Mouse (Mus musculus) limb, embryonic 11.5 days (tissue): ENCODE results near the gene Svop. TPM values are rescaled to one million over a fixed set of nuclear protein-coding genes. Genes with fewer than 3 reads are reported as not detected.
A peak's percentile ranks its signal among the peaks of the same experiment; 100 is the strongest.

ENCODE experiments used
- ATAC-seq: fragments of 200-750 bp; cut with Nextera tagmentation; 2 replicates; pipeline ENCODE4 v1.8.0; 2017; ENCODE audit warnings: low read depth; ENCODE audit not compliant: insufficient number of reproducible peaks, low FRiP score, low TSS enrichment
- DNase-seq: peaks from one replicate; pipeline ENCODE4 v3.0.0-alpha.2; 2015; ENCODE audit warnings: low spot score
- H3K27ac ChIP-seq: fragments of 300-500 bp; sonication (generic); replicated peaks from 2 replicates; pipeline ENCODE4 v1.5.1; 2014; ENCODE audit warnings: low read depth, mild to moderate bottlenecking, low read length
- H3K27me3 ChIP-seq: fragments of 300-500 bp; sonication (generic); 2 replicates; pipeline ENCODE4 v1.6.1; 2014; ENCODE audit warnings: mild to moderate bottlenecking, low read length, mixed read lengths; ENCODE audit not compliant: control insufficient read depth, insufficient read depth
- H3K36me3 ChIP-seq: fragments of 300-500 bp; sonication (generic); 2 replicates; pipeline ENCODE4 v1.6.1; 2014; ENCODE audit warnings: mild to moderate bottlenecking, low read length, moderate library complexity, mixed read lengths; ENCODE audit not compliant: control insufficient read depth, insufficient read depth
- H3K4me1 ChIP-seq: fragments of 300-500 bp; sonication (generic); 2 replicates; pipeline ENCODE4 v1.6.1; 2014; ENCODE audit warnings: low read length, mixed read lengths; ENCODE audit not compliant: control insufficient read depth, insufficient read depth
- H3K4me2 ChIP-seq: fragments of 300-500 bp; sonication (generic); 2 replicates; pipeline ENCODE4 v1.6.1; 2014; ENCODE audit warnings: low read depth, mild to moderate bottlenecking, moderate library complexity; ENCODE audit not compliant: severe bottlenecking
- H3K4me3 ChIP-seq: fragments of 300-500 bp; sonication (generic); 2 replicates; pipeline ENCODE4 v1.5.1; 2014; ENCODE audit warnings: low read depth, low read length
- H3K9ac ChIP-seq: fragments of 300-500 bp; sonication (generic); 2 replicates; pipeline ENCODE4 v1.6.1; 2014; ENCODE audit warnings: mild to moderate bottlenecking, low read length
- H3K9me3 ChIP-seq: fragments of 300-500 bp; sonication (generic); 2 replicates; pipeline ENCODE4 v1.6.1; 2016; ENCODE audit warnings: low read length; ENCODE audit not compliant: control insufficient read depth
- WGBS: fragments of 180-500 bp; shearing (Covaris S2); extraction: QIAGEN DNeasy Blood & Tissue Kit; methylation state at CpG from one replicate; pipeline ENCODE4 v1.1.7; 2014; 5-methylcytosine and 5-hydroxymethylcytosine counted together
- polyA plus RNA-seq: library from polyadenylated mRNA; unstranded; fragments of >200 nt; fragmentation: Nextera tagmentation; extraction: Ambion mirVana; gene quantifications from 2 replicates; pipeline ENCODE4 v1.2.1, GENCODE M21; 2014

The Svop gene
- polyA plus RNA-seq, 1 experiment from 2014 or later, result 0.24 TPM

- DNase-seq (no peak), ATAC-seq (no peak)
- Histone ChIP-seq H3K27ac (no peak overlapping the region), H3K9ac (no peak overlapping the region), H3K9me3 (no peaks in the 10 kb centered on the region), H3K27me3 (no peaks in the 10 kb centered on the region), H3K36me3 (no peaks in the 10 kb centered on the region), H3K4me2 (no peak overlapping the region), H3K4me1 (0 out of 2 replicates have a peak, but pooled peaks cover 2% of the 10 kb centered on the region), H3K4me3 (no peak overlapping the region)
- WGBS, result 48% methylated on average over 3 of the region's 3 CpGs
These were observed 44.8 kb downstream of the Svop start for GRCm38 (mm10) chr5:114046604-114047003.

DNA sequence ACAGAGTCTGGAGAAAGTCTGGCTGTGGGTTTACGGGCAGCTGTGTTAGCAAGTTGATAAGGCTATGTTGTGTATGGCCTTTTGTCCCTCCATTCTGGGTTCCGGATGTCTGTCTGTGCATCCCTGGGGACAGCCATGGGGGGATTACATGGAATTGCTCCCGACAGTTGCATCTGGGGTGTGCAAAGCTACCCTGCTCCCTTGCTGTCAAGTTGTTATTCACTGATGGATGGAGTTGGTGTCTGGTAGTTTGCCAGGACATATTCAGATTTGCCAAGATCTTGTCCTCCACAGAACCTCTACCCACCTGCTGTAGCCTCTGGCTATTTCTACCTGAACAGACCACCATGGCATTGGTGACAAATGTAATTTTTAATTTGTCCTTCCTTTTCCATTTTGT, 45.2 kb downstream of the Svop start:
- Histone ChIP-seq H3K27ac (no peak overlapping the region), H3K36me3 (no peaks in the 10 kb centered on the region), H3K4me3 (no peak overlapping the region), H3K4me1 (0 out of 2 replicates have a peak, but pooled peaks cover 4% of the 10 kb centered on the region), H3K27me3 (no peaks in the 10 kb centered on the region), H3K9ac (no peak overlapping the region), H3K4me2 (no peak overlapping the region), H3K9me3 (no peaks in the 10 kb centered on the region)
- no peak for ATAC-seq
- DNase-seq, result no peak
- WGBS, result 78% methylated on average over 3 of the region's 3 CpGs

DNA sequence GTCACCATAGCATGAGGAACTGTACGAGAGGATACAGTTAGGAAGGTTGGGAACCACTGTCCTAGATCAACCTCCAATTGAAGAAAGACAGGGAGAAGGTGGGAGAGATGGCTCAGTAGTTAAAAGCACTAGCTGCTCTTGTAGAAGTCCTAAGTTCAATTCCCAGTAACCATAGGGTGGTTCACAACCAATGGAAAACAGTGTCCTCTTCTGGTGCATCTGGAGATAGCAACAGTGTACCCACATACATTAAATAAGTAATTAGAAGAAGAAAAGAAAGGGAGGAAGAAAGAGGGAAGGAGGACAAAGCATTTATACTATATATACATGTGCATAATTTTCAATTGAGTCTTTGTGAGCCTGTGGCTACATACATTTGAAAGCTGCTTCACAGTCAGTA, 46.2 kb downstream of the Svop start:
- no peak for DNase-seq
- Histone ChIP-seq H3K9ac (no peak overlapping the region), H3K4me3 (no peak overlapping the region), H3K4me2 (no peak overlapping the region), H3K9me3 (no peaks in the 10 kb centered on the region), H3K36me3 (no peaks in the 10 kb centered on the region), H3K4me1 (0 out of 2 replicates have a peak, but pooled peaks cover 4% of the 10 kb centered on the region), H3K27me3 (no peaks in the 10 kb centered on the region), H3K27ac (no peak overlapping the region)
- ATAC-seq, result no peak
- WGBS, result 61% methylated on average over 1 of the region's 1 CpGs

DNA sequence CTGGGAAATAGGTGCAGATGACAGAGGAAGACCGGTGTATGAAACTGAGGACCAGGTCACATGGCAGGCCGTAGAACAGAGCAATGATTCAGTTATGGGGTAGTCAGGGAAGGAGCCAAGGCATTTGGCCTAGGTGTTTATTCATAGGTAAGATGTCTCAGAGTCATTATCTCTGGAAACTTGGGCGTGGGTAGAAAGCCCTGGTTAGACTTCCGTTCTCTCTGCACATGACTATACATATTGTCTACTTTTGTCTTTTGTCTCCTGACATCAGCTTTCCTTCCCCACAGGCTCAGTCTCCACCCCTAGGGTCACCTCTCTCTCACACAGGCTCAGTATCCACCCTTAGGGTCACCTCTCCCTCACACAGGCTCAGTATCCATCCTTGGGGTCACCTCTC, 47.6 kb downstream of the Svop start:
- H3K4me2 ChIP-seq, result no peak overlapping the region
- H3K4me1 ChIP-seq, result 0 out of 2 replicates have a peak, but pooled peaks cover 3% of the 10 kb centered on the region
- WGBS, result 80% methylated on average over 4 of the region's 4 CpGs
- H3K36me3 ChIP-seq, result no peaks in the 10 kb centered on the region
- no peak overlapping the region for H3K27ac ChIP-seq
- no peak for DNase-seq
- no peaks in the 10 kb centered on the region for H3K9me3 ChIP-seq
- no peak overlapping the region for H3K9ac ChIP-seq
- no peak for ATAC-seq
- no peaks in the 10 kb centered on the region for H3K27me3 ChIP-seq
- H3K4me3 ChIP-seq, result no peak overlapping the region

DNA sequence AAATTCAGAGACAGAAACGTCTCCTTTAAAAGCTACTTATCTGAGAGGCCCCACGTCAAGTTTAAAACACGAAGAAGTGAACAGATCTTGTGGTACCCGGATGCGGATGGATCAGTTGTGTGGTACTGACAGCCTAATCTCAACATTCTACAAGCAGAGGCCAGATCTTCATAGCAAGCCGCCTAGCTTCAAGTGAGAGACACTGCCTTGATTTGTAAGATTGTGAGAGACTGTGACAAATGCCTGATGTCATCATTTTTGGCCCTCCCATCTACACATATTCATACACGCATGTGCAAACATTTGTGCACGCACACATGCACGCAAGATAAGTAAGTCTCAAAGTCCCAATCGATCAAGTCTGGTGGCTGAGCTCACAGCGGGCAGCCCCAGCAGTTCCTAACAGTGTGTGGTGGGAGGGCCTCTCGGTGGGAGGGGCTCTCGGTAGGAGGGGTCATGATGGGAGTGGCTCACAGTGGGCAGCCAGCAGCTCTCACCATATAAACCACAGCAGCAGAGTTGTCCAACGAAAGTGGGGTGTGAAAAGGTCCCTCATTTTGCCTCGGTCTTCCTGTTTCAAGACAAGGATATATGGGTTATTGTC, 49.9 kb downstream of the Svop start:
- H3K4me1 ChIP-seq, result 0 out of 2 replicates have a peak, but pooled peaks cover 2% of the 10 kb centered on the region
- H3K27ac ChIP-seq, result no peak overlapping the region
- peak; percentile 47 for DNase-seq
- WGBS, result 21% methylated on average over 15 of the region's 15 CpGs
- no peaks in the 10 kb centered on the region for H3K27me3 ChIP-seq
- H3K4me2 ChIP-seq, result no peak overlapping the region
- no peaks in the 10 kb centered on the region for H3K9me3 ChIP-seq
- no peak overlapping the region for H3K9ac ChIP-seq
- H3K4me3 ChIP-seq, result no peak overlapping the region
- H3K36me3 ChIP-seq, result no peaks in the 10 kb centered on the region
- no peak for ATAC-seq

DNA sequence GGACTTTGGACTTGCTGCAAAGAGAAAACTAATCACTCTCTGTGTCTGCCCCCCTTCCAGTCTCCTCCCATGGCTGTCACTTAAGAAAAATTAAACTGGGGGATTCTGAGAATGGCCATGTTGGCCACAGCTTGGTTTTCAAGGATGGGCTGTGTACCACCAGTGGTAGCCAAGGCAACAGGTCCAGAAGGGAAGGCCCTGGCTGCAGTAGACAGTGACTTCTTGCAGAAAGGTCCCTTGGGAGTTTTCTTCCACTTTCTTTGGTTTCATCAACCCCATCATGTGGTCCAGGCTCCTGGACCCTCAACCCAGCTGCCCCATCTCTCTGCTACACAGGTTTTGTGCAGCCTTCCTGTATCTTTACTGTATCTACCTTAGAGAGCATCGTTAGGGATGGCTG, 50.5 kb downstream of the Svop start:
- Histone ChIP-seq H3K4me3 (no peak overlapping the region), H3K36me3 (no peaks in the 10 kb centered on the region), H3K9ac (no peak overlapping the region), H3K4me2 (no peak overlapping the region), H3K27me3 (no peaks in the 10 kb centered on the region), H3K4me1 (0 out of 2 replicates have a peak, but pooled peaks cover 2% of the 10 kb centered on the region), H3K27ac (no peak overlapping the region), H3K9me3 (no peaks in the 10 kb centered on the region)
- ATAC-seq (no peak), DNase-seq (no peak)
- WGBS, result 73% methylated on average over 1 of the region's 1 CpGs

GRCm38 (mm10) chr5:114040508-114040907, 50.9 kb downstream of the Svop start:
- Histone ChIP-seq H3K4me3 (no peak overlapping the region), H3K4me2 (no peak overlapping the region), H3K9ac (no peak overlapping the region), H3K36me3 (no peaks in the 10 kb centered on the region), H3K27me3 (no peaks in the 10 kb centered on the region), H3K9me3 (no peaks in the 10 kb centered on the region), H3K4me1 (0 out of 2 replicates have a peak, but pooled peaks cover 2% of the 10 kb centered on the region), H3K27ac (no peak overlapping the region)
- DNase-seq, result no peak
- no peak for ATAC-seq
- WGBS, result 26% methylated on average over 8 of the region's 8 CpGs

DNA sequence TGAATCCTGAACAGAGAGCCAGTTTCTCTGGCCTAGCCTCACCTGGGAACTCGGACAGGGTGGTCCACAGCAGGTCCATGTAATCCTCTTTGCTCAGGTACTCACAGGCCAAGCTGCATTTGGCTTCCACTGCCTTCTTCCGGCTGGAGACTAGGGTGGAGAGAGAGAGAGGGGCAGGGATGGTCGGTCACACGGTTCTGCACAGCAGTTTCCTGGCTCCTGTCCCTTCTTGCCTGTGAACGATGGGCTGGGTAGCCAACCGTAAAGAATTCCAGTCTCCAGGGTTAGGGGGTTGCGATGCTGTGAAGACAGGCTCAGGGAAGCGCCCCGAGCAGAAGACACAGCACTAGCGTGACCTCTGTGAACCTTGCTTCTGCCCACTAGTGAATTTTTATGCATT, 56.3 kb downstream of the Svop start:
- WGBS, result 69% methylated on average over 10 of the region's 10 CpGs
- H3K4me2 ChIP-seq, result no peak overlapping the region
- no peak for DNase-seq
- no peak overlapping the region for H3K4me3 ChIP-seq
- no peak for ATAC-seq
- H3K27me3 ChIP-seq, result no peaks in the 10 kb centered on the region
- H3K9me3 ChIP-seq, result no peaks in the 10 kb centered on the region; the same call in 1 of the 2 replicates
- no peak overlapping the region for H3K9ac ChIP-seq
- no peaks in the 10 kb centered on the region for H3K36me3 ChIP-seq
- no peak overlapping the region for H3K27ac ChIP-seq
- no peaks in the 10 kb centered on the region for H3K4me1 ChIP-seq

DNA sequence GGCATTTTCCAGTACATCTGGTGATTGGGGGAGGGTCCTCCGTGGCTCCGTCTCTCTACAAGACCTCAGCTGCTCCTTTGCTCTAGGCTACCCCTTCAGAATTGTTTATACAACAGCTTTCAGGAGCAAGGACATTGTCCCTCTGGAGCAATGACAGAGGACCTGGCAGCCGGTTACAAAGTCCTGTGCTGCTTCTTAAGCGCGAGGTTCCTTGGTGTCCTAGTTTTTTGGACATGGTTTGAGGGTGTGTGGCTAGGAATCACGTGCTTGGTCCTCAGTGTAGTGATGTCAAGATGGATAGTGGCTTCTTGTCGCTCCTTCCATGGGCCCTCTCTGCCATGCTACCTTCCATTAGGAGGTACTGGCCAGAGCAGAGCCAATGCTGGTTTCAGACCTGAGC, 57.0 kb downstream of the Svop start:
- Histone ChIP-seq H3K4me2 (no peak overlapping the region), H3K27ac (no peak overlapping the region), H3K27me3 (no peaks in the 10 kb centered on the region), H3K9me3 (no peaks in the 10 kb centered on the region; the same call in 1 of the 2 replicates), H3K4me1 (no peaks in the 10 kb centered on the region), H3K36me3 (no peaks in the 10 kb centered on the region), H3K9ac (no peak overlapping the region), H3K4me3 (no peak overlapping the region)
- ATAC-seq (no peak), DNase-seq (no peak)
- 84% methylated on average over 7 of the region's 7 CpGs for WGBS
